Mouse (Mus musculus) E14TG2a.4 (cell line): Measurements from ENCODE around the gene Cbwd1.
"Not testable (repeated sequence)": the region's sequence is repeated elsewhere in the genome, so short reads cannot be mapped to it uniquely, and the experiment has no call there.

Experiments used
- CTCF ChIP-seq: conservative IDR thresholded peaks from 2 replicates; pipeline ENCODE4 v1.5.1; 2014; ENCODE audit warnings: low read length
- POU5F1 ChIP-seq: IDR thresholded peaks from 2 replicates; pipeline ENCODE4 v1.6.1; 2014; ENCODE audit warnings: low read length, borderline replicate concordance

DNA sequence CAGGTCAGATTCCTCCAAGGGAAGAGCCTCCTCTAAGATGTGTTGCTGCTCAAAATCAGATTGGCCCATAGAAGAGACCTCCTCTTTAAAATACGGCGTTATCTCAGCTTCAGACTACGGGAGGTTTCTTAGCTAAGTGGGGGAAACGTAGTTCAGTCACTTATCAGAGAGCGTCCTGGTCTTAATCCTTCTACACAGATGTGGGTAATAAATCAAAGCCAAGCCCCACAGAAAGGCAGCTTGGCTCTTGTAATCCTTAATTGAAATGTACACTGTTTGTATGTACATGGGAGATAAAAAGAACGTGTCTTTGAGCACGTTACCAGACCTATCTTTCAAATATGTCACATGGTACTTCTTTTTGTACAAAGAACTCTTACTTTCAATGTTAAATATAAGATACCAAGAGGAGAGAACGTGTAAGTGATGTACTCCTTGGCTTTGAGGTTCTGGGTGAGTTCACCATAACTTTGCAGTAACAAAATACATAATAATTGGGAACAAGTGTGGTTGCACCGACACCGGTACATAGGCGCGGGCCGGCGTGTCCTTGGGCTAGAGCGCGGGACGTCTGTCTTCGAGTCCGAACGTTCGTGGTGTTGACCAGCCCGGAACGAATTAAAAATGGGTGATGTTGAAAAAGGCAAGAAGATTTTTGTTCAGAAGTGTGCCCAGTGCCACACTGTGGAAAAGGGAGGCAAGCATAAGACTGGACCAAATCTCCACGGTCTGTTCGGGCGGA, 86.1 kb downstream of the Cbwd1 start, which contains the start of gene Gm10053:
- not testable (repeated sequence) for TF ChIP-seq CTCF, POU5F1
